Mouse (Mus musculus): ENCODE measurements around the gene Rprd1b. TPM values are rescaled to one million over a fixed set of nuclear protein-coding genes. Genes with fewer than 3 reads are reported as not detected.

Gene Rprd1b
- 10 to 100 TPM; 23.7 to 31.7 TPM for total RNA-seq (2021)
- long read RNA-seq, experiment 1, full-length matches to known transcripts: 7 of 26 reads
- long read RNA-seq, experiment 1, partial matches to known transcripts: 0 of 26 reads
- long read RNA-seq, experiment 1, other reads (novel, unspliced or antisense): 19 of 26 reads
- long read RNA-seq, experiment 2, full-length matches to known transcripts: 8 of 41 reads
- long read RNA-seq, experiment 2, partial matches to known transcripts: 0 of 41 reads
- long read RNA-seq, experiment 2, other reads (novel, unspliced or antisense): 33 of 41 reads

DNA sequence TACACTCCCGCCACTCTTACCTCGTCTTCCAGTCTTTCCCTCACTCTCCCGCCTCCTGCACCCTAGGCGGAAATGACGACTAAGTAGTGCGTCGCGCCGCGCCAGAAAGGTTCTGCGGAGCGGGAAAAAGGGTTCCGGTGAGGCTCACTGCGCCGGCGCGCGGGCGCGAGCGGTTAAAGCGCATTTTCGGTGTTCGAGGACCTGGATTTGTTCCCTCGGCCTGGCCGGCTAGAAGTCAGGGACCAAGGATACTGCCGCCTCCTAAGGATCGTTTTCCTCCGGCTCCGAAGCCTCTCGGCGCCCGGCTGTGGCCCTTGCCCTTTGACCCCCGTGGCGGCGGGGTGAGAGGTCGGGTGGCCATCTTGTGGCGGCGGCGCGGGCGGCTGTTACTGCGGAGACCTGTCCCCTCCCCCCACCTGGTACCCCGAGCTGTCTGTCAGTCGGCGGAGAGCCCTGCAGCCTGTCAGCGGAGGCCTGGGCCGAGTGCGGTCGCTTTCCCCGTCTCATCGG lies at the start of gene Rprd1b, which contains the start of gene Tti1:
TSS of gene Rprd1b (plus strand) at position 144 of the 510 bp plus-strand sequence.
TSS of gene Tti1 (minus strand) at position 80 of the 510 bp plus-strand sequence.
- peak; percentile 88 for DNase-seq

- no peak for DNase-seq
Measured at GRCm38 (mm10) chr2:157979241-157979640, 49.1 kb upstream of the Rprd1b start.

- no peak for DNase-seq
Measured at GRCm38 (mm10) chr2:157982727-157983126, 45.6 kb upstream of the Rprd1b start.

GRCm38 (mm10) chr2:157983276-157983675 lies 45.0 kb upstream of the Rprd1b start:
- no peak for DNase-seq

- DNase-seq: no peak
Measured at GRCm38 (mm10) chr2:157985611-157986010, 42.7 kb upstream of the Rprd1b start.

GRCm38 (mm10) chr2:157986235-157986634 lies 42.1 kb upstream of the Rprd1b start:
- no peak for DNase-seq

DNA sequence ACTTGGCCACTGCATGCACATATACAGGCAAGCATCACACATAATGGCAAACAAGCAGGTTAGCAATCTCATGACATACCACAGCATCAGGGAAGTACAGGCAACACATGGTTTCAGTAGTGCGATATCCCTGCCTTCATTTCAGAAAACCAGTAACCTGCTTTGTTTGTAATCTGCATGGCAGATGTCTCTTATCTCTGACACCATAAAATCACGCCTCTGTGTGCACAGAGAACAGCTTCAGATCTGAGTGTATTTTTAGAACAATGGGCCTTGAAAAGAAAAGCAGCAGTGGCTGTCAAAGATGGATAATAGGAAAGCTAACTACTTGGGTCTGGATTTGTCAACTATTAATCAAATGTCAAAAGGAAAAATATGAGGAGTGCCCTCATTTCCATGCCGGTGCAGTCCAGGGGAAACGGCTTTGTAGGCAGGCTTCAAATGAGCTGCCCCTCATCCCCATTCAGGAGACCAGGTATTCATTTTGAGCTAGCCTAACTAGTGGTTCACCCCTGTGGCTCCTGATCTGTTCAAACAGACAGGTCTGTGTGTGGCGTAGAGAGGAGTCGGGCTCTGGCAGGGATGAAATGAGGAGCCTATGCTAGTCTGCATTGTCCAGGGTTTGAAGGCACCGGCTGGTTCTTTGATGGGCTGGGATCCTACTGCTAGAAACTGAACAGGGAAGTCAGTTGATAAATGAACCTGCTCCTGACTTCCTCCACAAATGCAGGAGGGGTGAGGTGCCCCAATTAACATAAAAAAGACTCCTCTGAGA lies 39.7 kb upstream of the Rprd1b start:
- no peak for DNase-seq

GRCm38 (mm10) chr2:157989946-157990345 lies 38.4 kb upstream of the Rprd1b start:
- no peak for DNase-seq

DNA sequence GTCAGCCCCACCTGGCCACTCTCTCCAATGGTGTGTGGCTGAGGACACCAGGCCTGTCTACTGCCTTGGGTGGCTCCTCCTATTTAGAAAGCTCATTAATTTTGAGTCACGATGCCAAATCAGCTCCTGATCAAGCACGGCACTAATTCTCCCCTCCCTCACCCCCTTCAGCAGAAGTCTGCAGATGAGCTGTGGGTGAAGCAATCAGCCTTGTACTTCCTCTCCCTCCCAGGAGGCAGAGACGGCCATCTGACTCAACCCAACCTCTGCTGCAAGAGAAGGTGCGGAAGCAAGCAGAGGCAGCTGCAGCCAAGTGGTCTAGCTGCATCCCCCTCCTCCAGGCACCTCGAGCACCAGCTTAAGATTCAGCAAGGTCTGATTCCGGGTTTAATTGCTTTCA lies 37.3 kb upstream of the Rprd1b start:
- DNase-seq: no peak

- no peak for DNase-seq
Measured at GRCm38 (mm10) chr2:157992501-157992900, 35.8 kb upstream of the Rprd1b start.

- no peak for DNase-seq
Measured at GRCm38 (mm10) chr2:157998817-157999216, 29.5 kb upstream of the Rprd1b start.

DNA sequence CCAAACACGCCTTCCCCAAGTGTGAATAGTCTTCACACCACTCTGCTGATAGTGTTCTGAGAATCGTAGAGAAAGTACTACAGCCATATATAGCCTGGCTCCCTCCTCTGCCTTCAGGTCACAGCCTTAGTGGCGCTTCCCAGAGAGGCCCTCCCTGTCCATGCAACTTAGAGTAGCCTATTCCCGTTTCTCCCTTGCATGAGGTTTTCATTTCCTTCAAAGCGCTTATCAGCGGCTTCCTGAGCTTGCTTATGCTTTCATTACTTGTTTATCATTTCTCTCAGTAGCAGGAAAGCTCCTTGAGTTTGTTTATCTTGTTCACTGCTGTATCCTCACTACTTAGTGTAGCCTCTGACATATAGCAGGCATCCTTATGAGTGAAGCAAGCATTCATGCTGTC lies 23.7 kb upstream of the Rprd1b start:
- DNase-seq: no peak

- DNase-seq: no peak
Measured at GRCm38 (mm10) chr2:158005641-158006040, 22.7 kb upstream of the Rprd1b start.

DNA sequence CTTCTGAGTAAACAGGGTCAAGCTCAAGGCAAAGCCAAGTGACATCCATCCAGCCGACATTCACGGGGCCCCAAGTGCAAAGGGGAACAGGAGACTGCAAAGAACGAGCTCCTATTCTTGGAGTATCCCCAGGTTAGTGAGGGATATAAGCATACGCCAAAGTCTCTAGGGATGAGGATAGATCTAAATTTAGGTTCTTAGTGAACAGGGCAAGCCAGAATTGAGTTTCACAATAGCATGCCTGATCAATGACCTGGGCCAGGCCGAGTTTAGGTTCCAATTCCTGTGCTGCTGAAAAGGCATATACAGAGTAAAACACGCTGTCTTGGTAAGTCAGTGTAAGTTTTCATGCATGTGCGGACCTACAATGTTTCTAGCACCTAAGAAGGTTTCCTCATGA lies 18.9 kb upstream of the Rprd1b start:
- DNase-seq: no peak

DNA sequence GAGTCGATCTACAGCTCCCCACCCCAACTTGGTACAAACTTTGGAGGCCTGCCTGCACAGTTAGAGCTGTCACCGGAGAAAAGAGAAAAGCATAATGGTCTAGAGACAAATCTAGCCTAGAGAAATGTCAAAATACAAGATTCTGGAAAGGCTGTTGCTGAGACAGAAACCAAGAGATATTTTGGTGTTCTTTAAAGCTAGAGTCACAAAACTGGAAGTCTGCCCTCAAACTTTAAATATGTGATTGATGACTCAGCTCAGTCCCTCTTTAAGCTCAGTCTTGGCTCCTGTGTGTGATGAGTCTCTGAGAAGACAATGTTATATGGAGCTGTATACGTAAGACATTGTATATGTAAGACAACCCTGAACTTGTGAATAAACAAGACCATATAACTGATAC lies 15.7 kb upstream of the Rprd1b start:
- DNase-seq: no peak

- DNase-seq: no peak
Measured at GRCm38 (mm10) chr2:158017330-158017729, 11.0 kb upstream of the Rprd1b start.

DNA sequence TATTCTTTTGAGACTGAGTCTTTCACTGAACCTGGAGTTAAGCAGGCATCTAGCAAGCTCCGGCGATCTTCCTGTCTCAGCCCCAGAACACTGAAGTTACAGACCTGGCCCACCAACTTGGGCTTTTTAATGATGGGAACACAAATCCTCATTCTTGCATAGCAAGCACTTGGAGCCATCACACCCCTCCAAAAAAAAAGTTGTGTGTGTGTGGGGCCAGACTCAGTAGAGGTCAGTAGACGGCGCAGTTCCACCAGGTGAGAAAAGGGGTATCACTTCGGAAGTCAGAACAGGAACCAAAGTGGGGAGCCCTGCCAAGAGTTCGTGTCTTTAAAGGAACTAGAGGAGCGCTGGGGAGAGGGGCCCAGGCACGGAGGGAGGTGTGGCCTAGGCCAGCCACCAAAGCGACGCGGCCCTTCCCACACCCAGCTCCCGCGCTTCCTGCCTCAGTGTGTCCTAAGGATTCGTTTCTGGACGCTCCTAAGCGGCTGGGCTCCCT lies 393 bp upstream of the Rprd1b start:
- no peak for DNase-seq

DNA sequence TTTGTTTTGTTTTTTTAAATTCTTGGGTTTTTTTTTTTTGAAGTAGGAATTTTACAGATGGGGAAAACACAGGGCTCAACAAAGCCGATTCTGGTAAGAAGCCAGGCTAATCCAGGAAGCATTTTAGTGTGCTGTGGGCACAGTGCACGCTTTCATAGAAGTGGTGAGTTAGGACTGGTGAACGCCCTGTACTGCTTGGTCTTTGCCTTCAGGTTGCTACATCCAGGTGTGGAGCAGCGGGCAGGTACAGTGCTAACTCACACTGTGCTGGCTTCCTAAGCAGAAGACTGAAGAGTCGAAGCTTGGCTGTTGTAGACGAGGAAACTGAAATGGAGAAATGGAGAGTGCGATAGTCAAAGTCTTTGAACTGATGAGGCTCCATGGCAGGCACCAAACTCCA lies 1.7 kb downstream of the Rprd1b start:
- DNase-seq: no peak

- DNase-seq: no peak
Measured at GRCm38 (mm10) chr2:158035813-158036212, 7.5 kb downstream of the Rprd1b start.

DNA sequence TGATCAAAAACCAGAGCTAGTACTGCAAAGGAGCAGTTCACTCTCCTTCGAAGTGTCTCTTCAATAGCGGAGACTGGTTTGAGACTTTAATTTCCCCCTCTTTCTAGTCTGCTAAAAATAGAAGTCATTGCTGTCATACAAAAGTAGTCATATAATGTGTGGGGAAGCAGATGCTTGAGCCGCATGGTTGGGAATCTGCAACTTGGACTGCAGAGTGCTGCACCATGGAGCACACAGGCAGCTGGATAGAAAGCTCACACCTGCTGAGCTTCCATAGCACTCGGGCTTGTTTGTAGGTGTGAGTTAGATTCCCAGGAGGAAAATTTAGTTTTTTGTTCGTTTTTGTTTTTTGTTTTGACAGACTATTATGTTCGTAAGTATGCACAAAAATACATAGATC lies 8.1 kb downstream of the Rprd1b start:
- no peak for DNase-seq

DNA sequence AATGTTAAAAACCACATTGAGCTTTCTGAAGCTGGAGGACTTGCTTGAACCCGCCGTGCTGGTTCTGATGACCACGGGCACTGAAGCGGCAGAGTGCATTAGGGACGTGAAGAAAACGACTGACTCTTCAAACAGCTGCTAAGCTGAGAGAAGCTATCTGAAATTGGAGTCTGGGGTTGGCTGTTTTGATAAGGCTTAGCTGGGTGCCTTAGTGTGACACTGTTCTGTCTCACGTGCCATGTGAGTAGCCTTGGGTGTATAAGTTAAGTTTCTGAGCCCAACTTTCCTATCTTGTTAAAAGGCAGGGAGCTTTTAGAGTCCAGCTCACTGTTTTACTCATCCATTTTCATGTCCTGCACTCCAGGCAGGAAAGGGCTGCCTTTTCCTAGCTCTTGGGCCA lies 8.7 kb downstream of the Rprd1b start:
- DNase-seq: no peak

DNA sequence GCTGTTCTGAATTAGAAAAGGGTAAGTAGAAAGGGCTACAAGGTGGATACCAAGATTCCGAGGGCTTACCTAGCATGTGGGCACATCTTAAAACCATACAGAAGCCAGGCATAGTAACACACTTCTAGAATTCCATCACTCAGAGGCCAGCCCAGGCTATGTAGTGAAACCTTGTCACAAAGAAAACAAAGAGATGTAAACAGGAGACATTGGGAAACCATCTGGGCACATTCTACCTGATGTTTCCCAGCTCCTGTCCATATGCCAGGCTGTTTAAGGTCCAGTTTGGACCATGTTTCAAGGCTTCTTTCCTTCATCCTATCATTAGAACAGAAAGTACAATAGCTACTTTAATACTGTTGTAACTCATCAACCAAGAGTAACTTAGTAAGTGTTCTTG lies 9.3 kb downstream of the Rprd1b start:
- DNase-seq: no peak

GRCm38 (mm10) chr2:158039662-158040061 lies 11.4 kb downstream of the Rprd1b start:
- no peak for DNase-seq
